Mouse (Mus musculus) cerebellum, adult 11-12 months (tissue): ENCODE measurements around the gene Aox1.

Experiments
- DNase-seq: peaks from one replicate; pipeline ENCODE4 v3.0.0; 2022

Gene Aox1

GRCm38 (mm10) chr1:58112880-58113279 is 83.1 kb downstream of the Aox1 start, which contains the start of gene Aox3:
Aox3 (plus strand) TSS chr1:58113130.
- peak; percentile 59 for DNase-seq

GRCm38 (mm10) chr1:58113441-58113840 is 83.7 kb downstream of the Aox1 start:
- no peak for DNase-seq

- DNase-seq = no peak
Measured at GRCm38 (mm10) chr1:58114021-58114560, 84.4 kb downstream of the Aox1 start.

- no peak for DNase-seq
Measured at GRCm38 (mm10) chr1:58114666-58115375, 85.1 kb downstream of the Aox1 start.

- no peak for DNase-seq
Measured at GRCm38 (mm10) chr1:58118231-58118630, 88.5 kb downstream of the Aox1 start.

GRCm38 (mm10) chr1:58124901-58125300 is 95.2 kb downstream of the Aox1 start:
- no peak for DNase-seq

- no peak for DNase-seq
Measured at GRCm38 (mm10) chr1:58137891-58138290, 108.2 kb downstream of the Aox1 start.

GRCm38 (mm10) chr1:58138986-58139385 is 109.3 kb downstream of the Aox1 start:
- DNase-seq = no peak

- DNase-seq = no peak
Measured at GRCm38 (mm10) chr1:58140607-58141006, 110.9 kb downstream of the Aox1 start.

GRCm38 (mm10) chr1:58144384-58145069 is 114.8 kb downstream of the Aox1 start:
- DNase-seq = no peak

- no peak for DNase-seq
Measured at GRCm38 (mm10) chr1:58146026-58146425, 116.3 kb downstream of the Aox1 start.

GRCm38 (mm10) chr1:58147776-58148175 is 118.0 kb downstream of the Aox1 start:
- DNase-seq = no peak

- DNase-seq = no peak
Measured at GRCm38 (mm10) chr1:58152247-58152646, 122.5 kb downstream of the Aox1 start.
